Mouse (Mus musculus) embryonic facial prominence, embryonic 14.5 days (tissue): ENCODE data around the gene Camta1. TPM values are rescaled to one million over a fixed set of nuclear protein-coding genes. Genes with fewer than 3 reads are reported as not detected.

ENCODE experiments used
- ATAC-seq: fragments of 200-750 bp; cut with Nextera tagmentation; 2 replicates; pipeline ENCODE4 v1.8.0; 2017; ENCODE audit warnings: low read depth, moderate number of reproducible peaks, moderate TSS enrichment
- DNase-seq: peaks from one replicate; pipeline ENCODE4 v3.0.0-alpha.2; 2015; ENCODE audit warnings: low spot score
- H3K27ac ChIP-seq: fragments of 300-500 bp; sonication (generic); replicated peaks from 2 replicates; pipeline ENCODE4 v1.5.1; 2014; ENCODE audit warnings: low read depth, mild to moderate bottlenecking, low read length, moderate library complexity
- H3K27me3 ChIP-seq: fragments of 300-500 bp; sonication (generic); replicated peaks from 2 replicates; pipeline ENCODE4 v1.6.1; 2014; ENCODE audit warnings: low read length; ENCODE audit not compliant: control insufficient read depth, insufficient read depth
- H3K36me3 ChIP-seq: fragments of 300-500 bp; sonication (generic); 2 replicates; pipeline ENCODE4 v1.6.1; 2014; ENCODE audit warnings: low read length, mixed read lengths; ENCODE audit not compliant: control insufficient read depth, insufficient read depth
- H3K4me1 ChIP-seq: fragments of 300-500 bp; sonication (generic); 2 replicates; pipeline ENCODE4 v1.6.1; 2014; ENCODE audit warnings: antibody characterized with exemption, low read length; ENCODE audit not compliant: control insufficient read depth, insufficient read depth
- H3K4me2 ChIP-seq: fragments of 300-500 bp; sonication (generic); 2 replicates; pipeline ENCODE4 v1.6.1; 2014; ENCODE audit warnings: low read depth, mild to moderate bottlenecking, low read length, moderate library complexity, mixed read lengths
- H3K4me3 ChIP-seq: fragments of 300-500 bp; sonication (generic); 2 replicates; pipeline ENCODE4 v1.5.1; 2014; ENCODE audit warnings: low read depth, mild to moderate bottlenecking, low read length
- H3K9ac ChIP-seq: fragments of 300-500 bp; sonication (generic); 2 replicates; pipeline ENCODE4 v1.6.1; 2014; ENCODE audit warnings: low read depth, mild to moderate bottlenecking, low read length, moderate library complexity, mixed read lengths
- H3K9me3 ChIP-seq: fragments of 300-500 bp; sonication (generic); 2 replicates; pipeline ENCODE4 v1.6.1; 2016; ENCODE audit warnings: low read length; ENCODE audit not compliant: control insufficient read depth
- WGBS: fragments of 180-500 bp; shearing (Covaris S2); extraction: QIAGEN DNeasy Blood & Tissue Kit; methylation state at CpG from one replicate; pipeline ENCODE4 v1.1.7; 2014; 5-methylcytosine and 5-hydroxymethylcytosine counted together
- polyA plus RNA-seq: library from polyadenylated mRNA; unstranded; fragments of >200 nt; fragmentation: Nextera tagmentation; extraction: Ambion mirVana; gene quantifications from 2 replicates; pipeline ENCODE4 v1.2.1, GENCODE M21; 2014

The Camta1 gene
- polyA plus RNA-seq, 1 experiment from 2014 or later = 77.3 TPM

- no peak overlapping the region for H3K27ac ChIP-seq
- H3K27me3 ChIP-seq = no peaks in the 10 kb centered on the region
- H3K9me3 ChIP-seq = no peaks in the 10 kb centered on the region
- DNase-seq = no peak
- peaks cover 4% of the 10 kb centered on the region; the same call in 1 of the 2 replicates for H3K4me1 ChIP-seq
- no peaks in the 10 kb centered on the region for H3K36me3 ChIP-seq
- no peak overlapping the region for H3K4me3 ChIP-seq
- whole genome bisulfite sequencing = 80% methylated on average over 2 of the region's 2 CpGs
- no peak for ATAC-seq
- no peak overlapping the region for H3K9ac ChIP-seq
- no peak overlapping the region for H3K4me2 ChIP-seq
These were observed 19.1 kb downstream of the Camta1 start for GRCm38 (mm10) chr4:151842591-151842990.

- Histone ChIP-seq H3K4me2 (no peak overlapping the region), H3K27ac (no peak overlapping the region), H3K9ac (no peak overlapping the region), H3K4me1 (peaks cover 4% of the 10 kb centered on the region; the same call in 1 of the 2 replicates), H3K36me3 (no peaks in the 10 kb centered on the region), H3K9me3 (no peaks in the 10 kb centered on the region), H3K27me3 (no peaks in the 10 kb centered on the region), H3K4me3 (no peak overlapping the region)
- WGBS = 65% methylated on average over 2 of the region's 2 CpGs
- ATAC-seq = no peak
- DNase-seq = no peak
These were observed 23.2 kb downstream of the Camta1 start for GRCm38 (mm10) chr4:151838518-151838917.

- H3K9ac ChIP-seq = no peak overlapping the region
- peaks cover 4% of the 10 kb centered on the region; the same call in 1 of the 2 replicates for H3K4me1 ChIP-seq
- H3K9me3 ChIP-seq = no peaks in the 10 kb centered on the region
- no peak overlapping the region for H3K4me2 ChIP-seq
- H3K36me3 ChIP-seq = no peaks in the 10 kb centered on the region
- ATAC-seq = no peak
- no peak overlapping the region for H3K4me3 ChIP-seq
- H3K27ac ChIP-seq = no peak overlapping the region
- no peak for DNase-seq
- H3K27me3 ChIP-seq = no peaks in the 10 kb centered on the region
- 94% methylated on average over 3 of the region's 3 CpGs for WGBS
These were observed 25.8 kb downstream of the Camta1 start for GRCm38 (mm10) chr4:151835860-151836259.

GRCm38 (mm10) chr4:151834536-151834935 is 27.1 kb downstream of the Camta1 start:
- Histone ChIP-seq H3K4me2 (no peak overlapping the region), H3K4me1 (peaks cover 1% of the 10 kb centered on the region; the same call in 1 of the 2 replicates), H3K9me3 (no peaks in the 10 kb centered on the region), H3K4me3 (no peak overlapping the region), H3K9ac (no peak overlapping the region), H3K36me3 (peaks cover under 1% of the 10 kb centered on the region; the same call in 1 of the 2 replicates), H3K27me3 (no peaks in the 10 kb centered on the region), H3K27ac (no peak overlapping the region)
- DNase-seq (no peak), ATAC-seq (no peak)
- 91% methylated on average over 10 of the region's 10 CpGs for WGBS

GRCm38 (mm10) chr4:151833940-151834449 is 27.7 kb downstream of the Camta1 start:
- Histone ChIP-seq H3K4me3 (no peak overlapping the region), H3K9me3 (no peaks in the 10 kb centered on the region), H3K27me3 (no peaks in the 10 kb centered on the region), H3K9ac (no peak overlapping the region), H3K27ac (no peak overlapping the region), H3K4me1 (no peaks in the 10 kb centered on the region; the same call in 1 of the 2 replicates), H3K36me3 (peaks cover 6% of the 10 kb centered on the region; the same call in 1 of the 2 replicates), H3K4me2 (no peak overlapping the region)
- no peak for DNase-seq
- WGBS = 90% methylated on average over 7 of the region's 7 CpGs
- ATAC-seq = no peak

GRCm38 (mm10) chr4:151827840-151828239 is 33.8 kb downstream of the Camta1 start:
- no peak overlapping the region for H3K4me3 ChIP-seq
- H3K36me3 ChIP-seq = peaks cover 12% of the 10 kb centered on the region; the same call in 1 of the 2 replicates
- no peak for DNase-seq
- H3K27me3 ChIP-seq = no peaks in the 10 kb centered on the region
- no peak overlapping the region for H3K4me2 ChIP-seq
- no peaks in the 10 kb centered on the region; the same call in 1 of the 2 replicates for H3K4me1 ChIP-seq
- ATAC-seq = no peak
- no peak overlapping the region for H3K27ac ChIP-seq
- WGBS = 98% methylated on average over 3 of the region's 3 CpGs
- no peak overlapping the region for H3K9ac ChIP-seq
- H3K9me3 ChIP-seq = no peaks in the 10 kb centered on the region

- Histone ChIP-seq H3K4me3 (no peak overlapping the region), H3K4me1 (no peaks in the 10 kb centered on the region; the same call in 1 of the 2 replicates), H3K36me3 (peaks cover 12% of the 10 kb centered on the region; the same call in 1 of the 2 replicates), H3K27ac (no peak overlapping the region), H3K27me3 (no peaks in the 10 kb centered on the region), H3K9ac (no peak overlapping the region), H3K9me3 (no peaks in the 10 kb centered on the region), H3K4me2 (no peak overlapping the region)
- ATAC-seq (no peak), DNase-seq (no peak)
These were observed 34.3 kb downstream of the Camta1 start for GRCm38 (mm10) chr4:151827356-151827755.

GRCm38 (mm10) chr4:151823963-151824362 is 37.7 kb downstream of the Camta1 start:
- no peaks in the 10 kb centered on the region for H3K9me3 ChIP-seq
- 70% methylated on average over 3 of the region's 3 CpGs for WGBS
- H3K27me3 ChIP-seq = no peaks in the 10 kb centered on the region
- H3K4me3 ChIP-seq = no peak overlapping the region
- no peak overlapping the region for H3K4me2 ChIP-seq
- no peaks in the 10 kb centered on the region for H3K4me1 ChIP-seq
- 0 out of 2 replicates have a peak, but pooled peaks cover 6% of the 10 kb centered on the region for H3K36me3 ChIP-seq
- H3K9ac ChIP-seq = no peak overlapping the region
- no peak overlapping the region for H3K27ac ChIP-seq
- DNase-seq = no peak
- ATAC-seq = no peak

- WGBS = 76% methylated on average over 2 of the region's 2 CpGs
- Histone ChIP-seq H3K9ac (no peak overlapping the region), H3K36me3 (no peaks in the 10 kb centered on the region), H3K4me3 (no peak overlapping the region), H3K4me1 (no peaks in the 10 kb centered on the region), H3K27me3 (no peaks in the 10 kb centered on the region), H3K9me3 (no peaks in the 10 kb centered on the region), H3K4me2 (no peak overlapping the region), H3K27ac (no peak overlapping the region)
- DNase-seq = no peak
- no peak for ATAC-seq
These were observed 38.7 kb downstream of the Camta1 start for GRCm38 (mm10) chr4:151822986-151823385.
